Mouse (Mus musculus): ENCODE results near the gene Aldh1a1.

The Aldh1a1 gene

GRCm38 (mm10) chr19:20653082-20653676 is 160.7 kb downstream of the Aldh1a1 start:
- DNase-seq (ENCODE audit: low read depth, low spot score) = no peak

GRCm38 (mm10) chr19:20654141-20654873 is 161.8 kb downstream of the Aldh1a1 start:
- DNase-seq (ENCODE audit: low read depth, low spot score) = no peak

GRCm38 (mm10) chr19:20677697-20678355 is 185.3 kb downstream of the Aldh1a1 start:
- DNase-seq (ENCODE audit: low read depth, low spot score) = no peak

All from A20 (cell line).